Mouse (Mus musculus) embryonic fibroblast, embryonic 13.5 days (primary cell): ENCODE results near the gene Zfp296.

Experiments
- CTCF ChIP-seq: IDR thresholded peaks from 2 replicates; pipeline ENCODE4 v1.5.1; 2011; ENCODE audit warnings: mild to moderate bottlenecking, control low read depth, low read length, moderate library complexity, borderline replicate concordance; ENCODE audit not compliant: insufficient read depth
- POLR2A ChIP-seq: IDR thresholded peaks from 2 replicates; pipeline ENCODE4 v1.6.1; 2011; ENCODE audit warnings: low read depth, mild to moderate bottlenecking, control low read depth, low read length, moderate library complexity

GRCm38 (mm10) chr7:19567426-19567825 lies 9.7 kb upstream of the Zfp296 start:
- TF ChIP-seq CTCF (no peak), POLR2A (no peak)
